Mouse (Mus musculus) spleen, adult 18-20 months (tissue): ENCODE measurements around the gene Smco4.
"Not testable (repeated sequence)": the region's sequence is repeated elsewhere in the genome, so short reads cannot be mapped to it uniquely, and the experiment has no call there.

Experiments used
- DNase-seq, 2 experiments: peaks; one replicate each; pipeline ENCODE4 v3.0.0; 2022; ENCODE audit warnings: mixed read lengths in 2 of 2

Smco4 gene

DNA sequence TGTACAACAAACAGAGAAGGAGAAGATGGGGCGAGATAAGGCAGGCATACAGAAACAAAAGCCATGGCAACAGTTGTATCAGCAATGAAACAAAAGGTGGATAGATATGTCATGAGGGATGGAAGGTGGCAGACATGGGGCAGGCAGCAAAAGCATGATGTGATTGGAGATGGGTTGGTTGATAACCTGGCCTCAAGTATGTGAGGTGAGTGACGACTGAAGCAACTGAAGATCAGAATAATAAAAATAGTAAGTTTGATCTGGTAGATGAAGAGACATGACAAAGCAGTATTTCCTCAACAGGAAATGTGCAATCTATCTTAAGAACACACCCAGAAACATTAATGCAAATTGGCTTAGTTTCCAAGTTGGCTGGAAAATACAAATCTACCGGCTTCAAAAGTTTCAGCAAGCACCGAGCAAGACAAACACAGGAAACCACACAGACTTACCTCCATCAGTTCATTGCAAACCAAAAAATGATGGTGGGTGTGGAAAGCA is 57.3 kb downstream of the Smco4 start:
- no peak for DNase-seq

DNA sequence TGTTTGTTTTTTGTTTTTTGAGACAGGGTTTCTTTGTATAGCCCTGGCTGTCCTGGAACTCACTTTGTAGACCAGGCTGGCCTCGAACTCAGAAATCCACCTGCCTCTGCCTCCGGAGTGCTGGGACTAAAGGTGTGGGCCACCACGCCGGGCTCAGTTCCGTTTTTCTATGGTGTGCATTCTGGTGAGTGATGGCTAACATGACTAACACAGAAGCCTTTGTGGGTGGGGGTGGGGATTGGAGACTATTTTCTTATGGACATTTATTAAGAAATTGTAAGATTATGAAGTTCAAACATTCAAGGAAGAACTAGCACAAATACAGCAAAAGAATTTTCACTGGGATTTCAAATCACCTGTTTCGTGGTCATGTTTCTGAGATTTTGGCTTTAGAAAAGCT is 57.8 kb downstream of the Smco4 start:
- not testable (repeated sequence) for DNase-seq

DNA sequence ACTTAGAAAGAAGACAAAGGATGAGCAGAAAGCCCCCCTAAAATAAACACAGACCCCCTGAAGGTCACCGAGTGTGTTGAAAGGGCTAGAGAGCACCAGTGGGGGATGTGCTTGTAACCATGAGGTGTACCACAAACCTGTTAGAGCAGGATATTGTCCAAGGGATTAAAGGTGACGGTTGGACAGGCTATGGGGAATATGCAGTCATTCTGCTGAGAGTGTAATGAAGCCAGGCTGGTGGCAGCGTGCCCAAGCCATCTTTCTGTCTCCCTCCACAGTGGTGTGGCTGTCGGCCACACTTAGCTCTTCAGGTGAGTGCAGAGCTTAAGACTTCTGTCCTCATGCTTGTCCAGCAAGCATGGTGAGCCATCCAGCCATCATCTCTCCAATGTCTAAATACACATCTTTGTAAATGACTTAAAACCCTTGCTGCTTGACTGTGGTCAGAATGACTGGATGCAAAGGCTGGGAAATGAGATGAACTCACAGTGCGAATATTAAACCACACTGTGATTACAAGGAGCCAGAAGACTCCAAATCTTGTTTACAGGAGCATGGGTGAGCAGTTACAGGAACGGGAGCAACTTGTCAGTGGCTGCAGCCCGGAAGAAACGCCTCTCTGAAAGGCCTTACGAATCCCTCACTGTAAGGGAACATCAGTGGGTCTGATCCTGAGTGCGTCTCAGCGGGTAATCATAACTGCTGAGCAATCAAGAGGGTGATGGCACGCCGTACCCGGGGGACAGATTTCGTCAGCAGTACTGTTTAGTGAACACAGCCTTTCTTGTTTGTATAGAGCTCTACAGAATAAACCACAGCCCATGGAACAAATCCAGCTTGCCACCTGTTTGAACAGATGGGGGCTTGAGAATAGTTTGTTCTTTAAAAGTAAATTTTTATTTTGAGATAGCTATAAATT is 59.0 kb downstream of the Smco4 start:
- DNase-seq: no peak

GRCm38 (mm10) chr9:15553322-15553721 is 60.1 kb downstream of the Smco4 start:
- no peak for DNase-seq

DNA sequence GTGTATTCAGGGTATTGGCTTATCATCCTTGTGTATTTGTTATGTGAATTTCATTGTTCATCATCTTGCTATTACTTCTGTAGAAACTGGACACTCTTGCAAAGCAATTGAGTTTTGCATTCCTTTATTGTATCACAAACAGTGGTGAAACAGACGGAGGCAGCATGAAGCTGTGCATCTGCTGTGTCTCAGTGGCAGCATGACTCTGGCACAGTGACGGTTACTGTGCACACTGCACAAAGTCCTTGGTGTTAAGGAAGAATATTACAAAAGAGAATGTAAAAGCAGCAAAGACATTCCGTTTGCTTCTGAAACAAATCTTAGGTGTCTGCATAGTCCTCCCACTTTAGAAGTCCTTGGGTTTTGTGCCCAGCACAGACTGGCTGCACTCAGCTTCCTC is 67.2 kb downstream of the Smco4 start:
- no peak for DNase-seq

DNA sequence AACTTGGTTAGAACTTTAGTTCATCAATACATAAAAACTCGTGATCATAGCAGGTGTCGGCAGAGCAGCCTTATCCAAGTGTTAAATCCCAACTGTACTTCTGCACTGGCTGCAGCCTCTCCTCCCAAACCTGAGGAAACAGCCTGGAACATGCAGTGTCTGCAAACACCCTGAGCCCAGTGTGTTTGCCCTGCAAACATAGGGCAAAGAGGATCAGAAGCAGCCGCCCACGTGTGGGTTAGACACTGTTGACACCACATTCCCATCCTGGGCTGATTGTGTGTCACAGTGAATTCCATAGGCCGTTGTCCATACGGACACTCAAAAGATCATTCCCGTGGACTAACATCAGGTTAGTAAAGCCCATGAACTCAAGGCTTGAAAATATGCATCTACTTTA is 69.1 kb downstream of the Smco4 start:
- no peak for DNase-seq

- DNase-seq: no peak
These were observed 81.7 kb downstream of the Smco4 start for GRCm38 (mm10) chr9:15574750-15575454.

GRCm38 (mm10) chr9:15578427-15578826 is 85.2 kb downstream of the Smco4 start:
- no peak for DNase-seq

GRCm38 (mm10) chr9:15578946-15579345 is 85.7 kb downstream of the Smco4 start:
- no peak for DNase-seq

DNA sequence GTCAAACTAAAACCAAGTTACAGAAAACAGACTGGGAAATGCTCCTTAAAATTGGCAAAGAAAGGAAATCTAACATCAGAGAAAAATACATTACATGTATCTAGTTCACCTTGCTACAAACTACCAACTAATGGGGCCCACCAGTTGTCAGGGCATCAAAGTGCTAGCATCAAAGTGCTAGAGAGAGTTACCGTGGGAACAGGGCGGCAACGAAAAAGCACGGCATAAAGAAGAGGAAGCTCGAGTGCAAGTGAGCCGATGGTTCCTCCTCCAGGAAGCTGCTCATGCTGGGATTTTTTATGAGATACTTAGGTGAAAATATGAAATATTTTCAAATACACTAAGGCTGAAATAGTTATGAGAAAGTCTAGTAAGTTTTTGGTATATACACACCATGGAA is 86.9 kb downstream of the Smco4 start:
- DNase-seq: no peak

DNA sequence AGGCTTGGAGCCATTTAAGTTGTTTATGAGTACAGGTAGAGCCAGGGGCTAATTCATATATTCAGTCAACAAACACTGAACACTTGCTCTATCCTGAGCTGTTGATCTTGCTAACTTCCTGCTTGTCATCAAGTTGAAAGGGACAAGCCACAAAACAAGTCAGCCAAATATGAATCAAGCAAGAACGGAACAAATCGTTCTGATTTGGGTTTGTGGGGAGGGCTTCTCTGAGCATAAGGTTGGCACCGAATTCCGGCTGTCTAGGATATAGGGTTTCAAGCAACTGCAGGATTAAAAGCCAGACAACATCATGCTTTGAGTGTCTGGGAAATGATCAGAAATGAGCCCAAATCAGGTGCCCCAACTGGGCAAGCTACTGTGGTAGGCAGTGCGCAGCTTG is 88.8 kb downstream of the Smco4 start:
- DNase-seq: no peak

DNA sequence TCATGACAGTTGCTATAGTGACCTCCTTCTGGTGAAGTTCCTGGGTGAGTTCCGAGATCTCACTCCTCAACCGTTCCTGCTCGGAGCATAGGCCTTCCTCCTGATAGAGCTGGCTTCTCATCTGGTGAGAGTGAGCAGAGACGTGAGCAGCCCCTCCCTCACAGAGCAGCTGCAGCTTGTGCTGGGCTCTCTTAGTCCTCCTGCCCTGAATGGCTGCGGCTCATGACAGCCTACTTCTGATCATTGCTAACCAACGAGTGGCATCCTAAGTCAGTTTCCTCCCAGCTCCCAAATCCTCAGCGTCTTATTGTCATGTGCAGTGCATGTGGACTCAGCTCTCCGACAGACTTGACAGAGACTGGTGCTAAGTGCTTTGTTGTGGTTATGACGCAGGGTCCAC is 91.0 kb downstream of the Smco4 start:
- no peak for DNase-seq

DNA sequence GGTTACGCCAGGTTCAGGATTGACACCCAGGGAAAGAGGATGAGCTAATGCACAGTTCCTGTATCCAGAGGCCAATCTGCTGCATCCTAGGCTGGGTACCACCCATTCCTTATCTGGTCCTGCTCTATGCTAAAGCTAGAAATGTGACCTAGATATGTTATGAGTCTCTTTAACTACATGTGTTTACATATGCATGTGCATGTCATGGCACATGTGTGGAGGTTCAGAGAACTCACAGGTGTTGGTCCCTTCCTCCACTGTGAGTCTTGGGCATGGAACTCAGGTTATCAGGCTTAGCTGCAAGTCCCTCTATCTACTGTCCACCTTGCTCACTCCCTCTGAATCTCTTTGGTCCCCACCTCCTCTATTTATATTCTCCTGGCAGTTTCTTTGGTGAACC is 92.7 kb downstream of the Smco4 start:
- DNase-seq: no peak

GRCm38 (mm10) chr9:15587157-15587854 is 94.1 kb downstream of the Smco4 start:
- no peak for DNase-seq

DNA sequence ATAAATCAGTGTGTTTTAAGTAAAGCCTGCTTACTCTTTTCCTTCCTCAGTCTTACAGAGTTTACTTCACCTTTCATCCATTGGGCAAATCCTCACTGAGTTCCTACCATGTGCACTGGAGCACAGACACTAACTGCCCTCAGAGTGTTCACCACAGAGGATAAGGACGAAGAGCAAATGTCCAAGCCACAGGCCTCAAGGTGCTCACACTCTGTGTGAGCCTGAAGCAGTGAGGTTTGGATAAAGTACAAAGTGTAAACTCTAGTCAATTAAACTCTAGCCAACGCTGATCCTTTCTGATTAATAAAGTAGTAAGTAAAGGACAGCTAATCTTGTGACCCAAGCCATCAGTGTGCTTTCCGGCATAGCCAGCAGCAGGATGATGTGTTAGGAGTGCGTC is 100.9 kb downstream of the Smco4 start:
- DNase-seq: no peak
